Mouse (Mus musculus) spleen, adult 2 months (tissue): ENCODE measurements around the gene Hira.

ENCODE experiments used
- CTCF ChIP-seq: fragments of 200-500 bp; IDR thresholded peaks from 2 replicates; pipeline ENCODE4 v1.5.1; 2011; ENCODE audit warnings: mild to moderate bottlenecking, inconsistent platforms; ENCODE audit not compliant: insufficient read depth, insufficient read length, insufficient replicate concordance; ENCODE audit errors: extremely low read depth
- POLR2A ChIP-seq: fragments of 200-500 bp; IDR thresholded peaks from 2 replicates; pipeline ENCODE4 v1.6.1; 2011; ENCODE audit warnings: low read depth, low read length, inconsistent platforms

GRCm38 (mm10) chr16:18833486-18833885 lies 43.4 kb upstream of the Hira start:
- TF ChIP-seq CTCF (no peak), POLR2A (no peak)
